Mouse (Mus musculus) heart, adult 8-10 months (tissue): ENCODE measurements around the gene Gm28047. TPM values are rescaled to one million over a fixed set of nuclear protein-coding genes. Genes with fewer than 3 reads are reported as not detected.

Source experiments
- DNase-seq: peaks from one replicate; pipeline ENCODE4 v3.0.0; 2022; ENCODE audit warnings: low spot score
- total RNA-seq, 4 experiments: library from RNA; stranded (reverse); gene quantifications; 2 replicates each; pipeline ENCODE4 v1.2.4; 2022

Gm28047 gene
- total RNA-seq, 4 experiments from 2014 or later = 1.4 TPM; not detected in 3

DNA sequence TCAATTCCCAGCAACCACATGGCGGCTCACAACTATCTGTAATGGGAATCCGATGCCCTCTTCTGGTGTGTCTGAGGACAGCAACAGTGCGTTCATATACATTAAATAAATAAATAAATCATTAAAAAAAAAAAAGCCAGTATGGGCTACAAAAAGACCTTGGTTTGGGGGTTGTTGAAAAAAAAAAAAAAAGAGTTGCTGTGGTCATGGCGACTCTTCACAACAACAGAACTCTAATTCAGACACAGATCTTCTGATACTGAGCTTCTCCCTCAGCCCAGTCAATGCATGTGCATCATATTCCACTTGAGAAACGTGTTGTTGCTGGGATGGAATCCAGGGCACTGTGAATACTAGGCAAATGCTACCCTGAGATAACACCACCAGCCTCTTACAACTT lies 72.3 kb downstream of the Gm28047 start:
- no peak for DNase-seq

DNA sequence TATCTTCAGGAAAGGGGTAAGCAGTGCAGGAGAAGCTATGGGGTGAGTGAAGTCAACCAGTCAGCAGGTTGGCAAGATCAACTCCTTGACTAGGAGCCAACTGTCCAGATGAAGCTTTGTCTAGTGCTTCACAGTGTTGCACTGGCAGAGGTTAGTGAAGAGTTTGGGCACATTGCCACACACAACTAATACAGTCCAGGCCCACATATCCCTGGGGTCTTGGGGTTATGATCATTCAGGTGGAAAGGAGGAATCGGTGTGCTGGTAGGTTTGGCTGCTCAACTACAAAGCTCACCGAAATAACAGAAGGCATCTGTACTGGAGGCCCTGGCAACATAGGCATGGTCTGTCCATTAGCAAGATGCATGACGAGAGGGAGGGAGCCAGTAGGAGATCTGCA lies 77.4 kb downstream of the Gm28047 start:
- DNase-seq = peak; percentile 51

DNA sequence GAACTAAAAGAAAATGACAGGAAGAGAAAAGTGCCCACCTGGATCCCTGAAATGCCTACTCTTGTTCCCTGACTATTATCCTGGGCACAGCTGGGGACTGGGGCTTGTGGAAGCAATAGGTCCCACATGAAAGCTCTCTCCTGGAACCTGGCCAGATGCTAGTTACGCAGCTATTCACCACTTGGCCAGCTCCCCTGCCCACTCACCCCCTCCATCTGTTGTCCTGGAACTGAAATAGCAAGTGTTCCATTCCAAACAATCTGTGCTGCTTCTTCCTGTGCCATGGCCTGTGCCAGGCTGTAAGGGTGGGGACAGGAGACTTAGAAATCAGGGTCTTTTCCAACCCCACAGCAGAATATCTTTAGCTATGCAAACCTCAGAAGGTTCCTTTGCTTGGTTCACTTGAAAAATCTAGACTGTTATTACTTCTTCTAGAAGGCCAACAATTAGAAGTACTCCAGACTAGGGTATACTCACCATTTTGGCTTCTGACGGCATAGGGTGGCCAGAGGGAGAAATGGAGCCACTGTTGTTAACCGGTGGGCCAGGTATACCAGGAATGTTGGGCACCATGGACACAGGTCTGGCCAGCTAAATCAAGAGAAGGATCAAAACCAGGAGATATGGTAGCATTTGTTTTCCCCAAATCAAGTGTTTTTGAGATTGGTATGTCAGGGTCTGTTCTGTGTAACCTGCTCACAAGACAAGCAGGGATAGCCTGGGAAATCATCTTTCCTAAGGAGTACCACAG lies 78.0 kb downstream of the Gm28047 start:
- peak; percentile 77 for DNase-seq

DNA sequence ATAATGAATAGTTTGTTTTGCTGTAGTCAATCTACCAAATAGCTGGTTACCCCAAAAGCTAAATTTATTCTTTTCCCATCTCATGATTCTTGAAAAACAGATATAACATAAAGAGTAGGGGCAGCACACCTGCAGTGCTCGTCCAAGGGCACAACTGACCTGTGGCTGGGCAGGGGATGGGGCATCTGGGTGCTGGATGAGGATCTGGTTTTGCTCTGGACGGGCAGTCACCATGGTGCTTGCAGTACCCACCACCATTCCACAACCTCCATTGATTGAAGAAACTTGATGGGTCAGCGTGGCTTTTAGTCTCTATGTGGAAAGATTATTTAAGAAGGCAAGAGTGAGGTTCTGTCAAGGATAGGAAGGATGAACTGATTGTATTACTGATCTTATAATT lies 78.6 kb downstream of the Gm28047 start:
- no peak for DNase-seq

DNA sequence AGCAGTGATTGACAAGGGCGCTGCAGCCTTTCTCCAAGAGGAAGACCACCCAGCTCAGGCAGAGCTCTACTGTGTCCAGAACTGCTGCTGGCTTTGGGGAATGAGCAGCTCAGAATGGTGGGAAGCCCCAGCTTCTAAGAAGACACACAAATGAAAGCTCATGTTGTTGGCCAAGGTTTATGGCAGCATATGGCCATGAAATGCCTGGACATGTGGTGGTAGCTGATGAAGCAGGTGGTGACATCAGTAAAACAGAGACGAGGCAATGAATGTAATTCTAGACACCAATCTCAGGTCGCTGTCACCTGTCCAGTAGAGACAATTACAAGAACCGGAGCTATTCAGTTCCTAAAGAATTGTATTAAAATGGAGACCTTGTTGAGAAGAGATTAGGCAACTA lies 80.1 kb downstream of the Gm28047 start:
- no peak for DNase-seq

DNA sequence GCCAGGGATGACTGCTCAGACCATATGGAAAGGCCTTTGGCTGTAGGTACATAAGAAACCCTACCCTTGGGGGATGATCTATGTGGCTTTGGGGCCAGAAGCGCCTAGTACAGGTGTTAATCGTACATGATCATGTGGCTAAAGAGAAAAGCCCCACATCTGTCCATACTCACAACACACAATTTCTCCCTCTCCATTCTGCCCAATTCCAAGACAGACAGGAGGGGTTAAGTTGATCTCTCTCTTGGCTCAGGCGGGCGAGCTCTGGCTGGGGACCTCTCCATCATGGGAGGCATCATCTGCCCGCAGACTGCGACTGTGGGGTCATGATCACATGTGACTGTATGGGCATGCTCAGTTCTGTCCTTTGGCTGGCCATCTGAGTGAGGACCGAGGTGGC lies 90.9 kb downstream of the Gm28047 start:
- DNase-seq = no peak

DNA sequence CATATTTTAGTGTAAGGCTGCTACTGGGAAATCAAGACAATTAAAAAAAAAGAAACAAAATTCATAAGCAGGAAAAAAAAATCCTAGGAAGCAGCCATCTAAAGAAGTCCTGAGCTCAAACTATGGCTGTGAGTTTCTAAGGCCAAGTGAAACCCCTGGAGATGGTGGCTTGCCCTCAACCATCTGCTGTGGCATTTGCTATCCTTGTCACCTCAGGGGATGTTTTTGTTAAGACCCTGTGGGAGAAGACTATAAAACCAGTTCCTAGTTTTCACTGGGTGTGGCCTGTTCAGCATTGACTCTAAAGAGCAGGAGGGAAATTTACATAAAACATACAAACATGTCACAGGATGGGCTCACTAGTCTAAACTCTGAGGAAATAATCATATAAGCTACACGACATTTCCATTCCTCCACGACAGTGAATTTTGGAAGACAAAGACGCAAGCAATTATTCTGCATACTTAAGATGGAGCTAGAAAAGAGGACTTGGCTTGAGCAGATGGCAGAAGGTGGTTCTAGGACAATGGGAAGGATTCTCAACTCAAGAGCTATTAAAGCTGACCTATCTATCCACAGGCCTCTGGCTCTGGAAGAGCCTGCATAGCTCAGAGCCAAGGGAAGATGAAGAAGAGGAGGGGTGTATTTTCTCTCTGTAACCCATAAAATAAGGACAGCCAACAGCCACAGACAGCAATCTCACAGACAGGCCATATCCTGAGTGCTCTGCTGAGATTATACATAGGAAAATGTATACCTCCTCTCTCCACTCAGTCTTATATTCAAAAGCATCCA lies 92.6 kb downstream of the Gm28047 start:
- no peak for DNase-seq

DNA sequence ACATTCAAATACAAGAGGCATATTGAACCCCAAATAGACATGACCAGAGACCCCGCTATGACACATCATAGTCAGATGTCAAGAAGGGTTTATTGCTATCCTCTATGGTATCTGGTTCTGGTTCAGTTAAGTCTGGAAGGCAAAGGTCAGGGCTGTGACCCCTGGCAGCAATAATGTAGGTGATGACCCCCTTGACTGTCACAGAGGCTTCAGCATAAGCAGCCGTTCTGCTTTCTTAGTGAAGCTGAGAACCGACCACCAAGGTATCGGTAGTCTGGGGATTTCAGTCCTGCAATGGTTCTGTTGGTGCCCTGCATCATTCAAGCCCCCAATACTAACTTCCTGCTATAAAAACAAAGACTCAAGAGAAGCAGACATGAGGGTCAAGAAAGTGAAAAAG lies 93.3 kb downstream of the Gm28047 start:
- no peak for DNase-seq

DNA sequence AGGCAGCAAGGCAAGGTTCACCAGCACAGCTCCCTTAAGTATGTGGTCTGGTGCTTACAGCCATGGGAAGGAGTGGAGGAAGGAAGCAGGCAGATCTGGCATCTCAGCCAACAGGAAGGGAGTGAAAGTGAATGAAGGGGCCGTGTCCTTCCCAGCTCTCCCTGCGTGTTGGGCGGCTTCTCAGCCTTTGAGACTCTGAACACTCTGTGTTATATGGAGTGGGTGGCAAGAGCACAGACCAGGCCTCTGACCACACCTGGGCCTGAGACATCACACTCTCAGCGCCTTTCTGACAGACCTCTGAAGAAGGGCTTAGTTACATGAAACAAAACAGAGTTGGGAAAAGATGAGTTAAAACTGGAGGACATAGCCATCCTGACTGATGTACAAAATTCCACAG lies 94.3 kb downstream of the Gm28047 start:
- no peak for DNase-seq

DNA sequence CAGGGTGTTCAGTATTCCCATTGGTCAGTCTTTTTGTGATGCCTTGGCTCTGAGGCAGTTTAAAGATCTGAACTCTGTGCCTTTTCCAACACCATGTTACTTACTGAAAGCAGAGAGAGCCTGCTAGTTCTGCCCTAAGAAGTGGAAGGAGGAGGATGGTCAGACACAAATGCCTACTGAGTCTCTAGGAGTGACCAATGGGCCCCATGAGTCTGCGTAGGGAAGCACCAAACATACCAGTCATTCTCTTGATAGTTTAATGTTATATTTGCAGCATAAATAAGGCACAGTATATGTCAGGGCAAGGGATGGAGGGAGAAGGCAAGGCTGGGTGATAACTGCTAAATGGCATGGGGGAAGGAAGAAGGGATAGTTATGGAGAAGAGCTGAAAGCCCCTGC lies 96.5 kb downstream of the Gm28047 start:
- no peak for DNase-seq

DNA sequence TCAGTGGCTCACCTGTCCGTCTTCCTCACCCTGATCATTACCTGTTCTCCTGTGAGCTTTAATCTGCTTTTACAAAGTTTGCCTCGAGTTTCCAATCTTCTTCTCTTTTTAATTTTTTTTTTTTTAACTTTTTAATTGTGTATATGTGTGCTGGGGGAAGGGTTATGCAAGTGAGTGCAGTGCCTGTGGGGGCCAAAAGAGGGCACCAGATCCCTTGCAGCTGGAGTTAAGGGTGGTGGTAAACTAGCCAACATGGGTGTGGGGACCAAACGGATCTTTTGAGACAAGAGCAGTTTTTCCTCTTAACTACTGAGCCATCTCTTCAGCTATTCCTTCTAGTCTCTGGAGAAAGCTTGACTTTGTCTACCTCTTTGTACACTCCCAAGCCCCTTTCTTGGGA lies 96.9 kb downstream of the Gm28047 start:
- DNase-seq = no peak

DNA sequence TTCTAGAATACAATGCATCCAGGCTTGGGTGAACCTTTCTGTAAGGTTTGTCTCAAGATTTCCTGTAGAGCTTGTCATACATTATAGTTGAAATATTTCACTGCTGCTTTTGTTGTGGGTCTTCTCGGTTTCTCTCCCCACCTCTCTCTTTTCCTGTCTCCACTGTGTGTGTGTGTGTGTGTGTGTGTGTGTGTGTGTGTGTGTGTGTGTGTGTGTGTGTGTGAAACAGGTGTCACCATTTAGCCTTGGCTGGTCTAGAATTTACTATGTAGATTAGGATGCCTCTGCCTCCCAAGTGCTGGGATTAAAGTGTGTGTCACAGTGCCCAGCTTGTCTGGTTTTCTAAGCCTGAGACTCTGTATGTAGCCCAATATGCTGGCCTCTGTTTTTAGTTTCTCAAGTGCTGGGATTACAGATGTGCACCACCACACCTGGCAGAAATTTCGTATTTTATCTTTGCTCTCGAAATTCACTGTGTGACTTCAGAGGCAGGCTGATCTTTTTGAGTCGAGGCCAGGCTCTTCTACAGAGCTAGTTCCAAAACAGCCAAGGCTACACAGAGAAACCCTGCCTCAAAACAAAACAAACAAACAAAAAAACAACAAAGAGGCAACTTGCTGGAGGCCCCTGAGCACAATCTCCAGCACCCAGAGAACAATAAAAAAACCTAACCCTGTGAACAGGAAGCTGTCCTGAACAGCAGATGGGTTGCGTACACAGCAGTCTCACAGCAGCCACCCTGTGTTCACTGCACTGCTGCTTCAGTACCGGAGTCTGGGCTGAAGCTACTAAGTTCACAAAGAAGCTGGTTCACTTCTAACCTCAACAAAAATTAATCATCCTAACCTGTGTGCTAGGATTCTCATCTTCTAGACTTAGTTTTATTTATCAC lies 98.5 kb downstream of the Gm28047 start:
- DNase-seq = no peak

DNA sequence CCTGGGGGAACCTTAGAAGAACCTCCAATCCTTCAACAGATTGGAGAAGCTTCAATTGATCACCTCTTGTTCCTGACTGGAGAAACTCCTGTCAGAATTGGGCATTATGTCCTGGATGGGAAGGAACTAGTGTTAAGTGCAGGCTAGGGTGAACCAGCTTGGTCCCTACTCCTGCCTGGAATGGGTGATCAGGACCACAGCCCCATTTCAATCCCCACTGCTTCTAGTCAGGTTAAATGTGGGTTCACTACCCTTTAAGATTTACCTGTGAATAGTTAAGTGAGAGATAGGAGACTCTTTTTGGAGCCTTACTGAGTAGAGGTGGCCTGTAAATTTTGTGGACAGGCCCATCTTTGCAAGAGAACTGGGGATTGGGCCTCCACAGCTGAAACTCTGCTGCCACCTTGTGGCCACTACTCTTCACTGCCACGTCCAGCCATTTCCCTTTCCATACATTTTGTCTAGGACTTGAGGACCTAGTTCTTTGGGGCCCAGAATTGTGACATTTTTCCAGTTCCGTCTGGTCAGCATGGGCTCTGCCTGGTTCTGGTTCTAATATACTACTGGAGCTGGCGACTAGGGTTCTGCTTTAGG lies 99.9 kb downstream of the Gm28047 start, which contains the start of gene Npff:
Npff (minus strand) TSS at position 51 of the 594 bp plus-strand sequence.
- peak; percentile 69 for DNase-seq

DNA sequence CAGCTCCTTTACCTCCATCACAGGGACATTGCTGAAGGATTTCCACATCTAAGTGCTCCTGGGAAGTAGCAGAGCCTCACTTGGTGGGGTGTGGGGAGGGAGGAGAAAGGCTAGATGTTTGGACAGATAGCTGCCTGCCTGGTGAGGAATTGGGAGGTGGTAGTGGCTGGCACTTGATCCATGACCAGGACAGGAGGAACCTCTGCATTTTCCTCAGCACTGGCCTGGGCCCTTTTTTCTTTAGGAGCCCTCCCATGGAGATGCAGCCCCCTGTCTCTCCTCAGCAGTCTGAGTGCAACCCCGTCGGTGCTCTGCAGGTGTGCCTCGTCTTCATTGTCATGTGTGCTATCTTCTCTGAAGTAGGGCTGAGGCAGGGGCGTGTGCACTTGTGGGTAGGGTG lies 103.4 kb downstream of the Gm28047 start:
- DNase-seq = no peak

DNA sequence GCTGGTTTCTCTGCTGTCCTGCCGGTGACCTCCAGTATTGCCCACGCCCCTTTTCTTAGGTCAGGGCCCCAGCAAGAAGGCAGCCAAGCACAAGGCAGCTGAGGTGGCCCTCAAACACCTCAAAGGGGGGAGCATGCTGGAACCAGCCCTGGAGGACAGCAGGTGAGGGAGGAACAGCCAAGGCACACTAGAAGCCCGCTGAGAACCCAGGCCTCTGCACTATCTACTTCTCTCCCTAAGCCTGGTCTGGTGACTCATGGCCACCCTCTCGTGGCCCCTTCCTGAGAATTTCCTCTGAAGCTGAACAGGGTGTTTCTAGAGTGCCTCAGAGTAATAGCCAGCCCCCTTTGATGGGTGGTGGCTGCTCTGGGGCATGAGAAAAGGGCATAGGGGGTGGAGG lies 104.5 kb downstream of the Gm28047 start:
- no peak for DNase-seq

DNA sequence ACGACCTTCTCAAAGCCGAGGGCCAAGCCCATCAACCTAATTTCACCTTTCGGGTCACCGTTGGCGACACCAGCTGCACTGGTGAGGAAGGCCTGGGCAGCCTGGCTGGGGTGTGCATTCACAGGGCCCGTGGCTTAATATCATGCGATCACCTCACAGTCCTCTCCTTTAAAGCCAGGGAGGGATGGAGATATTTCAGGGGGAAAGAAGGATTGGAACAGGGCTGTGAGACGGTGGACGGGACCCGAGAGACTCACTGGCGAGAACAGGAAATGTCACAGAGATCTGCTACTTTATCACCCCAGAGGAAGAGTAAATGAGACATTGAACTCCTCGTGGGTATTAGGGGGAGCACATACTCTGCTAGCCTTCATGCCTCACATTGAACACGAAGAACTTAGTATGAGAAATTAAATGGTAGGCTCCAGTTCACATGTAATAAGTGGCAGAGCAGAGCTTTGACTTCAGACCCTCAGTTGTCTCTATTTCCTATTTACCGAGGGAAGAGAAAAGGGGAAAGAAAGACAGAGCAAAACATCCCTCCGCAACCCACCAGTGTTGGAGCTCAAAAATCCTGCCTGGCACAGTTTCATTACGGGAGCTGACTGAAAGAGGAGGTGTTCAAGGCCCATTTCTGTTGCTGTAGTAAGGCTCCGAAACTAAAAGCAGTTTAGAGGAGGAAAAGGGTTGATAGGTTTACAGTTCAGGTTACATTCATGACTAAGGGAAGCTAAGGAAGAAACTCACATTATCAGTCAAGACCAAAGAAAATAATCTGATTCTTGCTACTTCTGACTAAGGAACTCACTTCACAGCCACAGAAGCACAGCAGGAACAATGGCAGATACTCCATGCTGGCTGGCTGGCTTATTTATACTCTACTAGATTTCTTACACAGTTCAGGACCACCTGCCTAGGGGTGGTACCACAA lies 105.4 kb downstream of the Gm28047 start:
- DNase-seq = no peak

DNA sequence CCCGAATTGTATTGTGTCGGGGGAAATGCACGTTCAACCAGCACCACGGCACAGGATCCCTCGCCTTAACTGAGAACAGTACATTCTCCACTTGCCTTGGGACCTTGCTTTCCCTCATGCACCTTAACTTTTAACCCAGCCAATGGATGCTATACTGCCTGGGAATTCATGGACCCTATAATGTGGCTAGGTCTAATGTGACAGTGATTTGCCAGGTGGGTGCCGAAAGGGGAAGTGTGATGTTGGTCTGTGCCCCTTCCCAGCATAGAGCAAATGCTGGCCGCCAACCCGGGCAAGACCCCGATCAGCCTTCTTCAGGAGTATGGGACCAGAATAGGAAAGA lies 106.0 kb downstream of the Gm28047 start:
- DNase-seq = no peak

DNA sequence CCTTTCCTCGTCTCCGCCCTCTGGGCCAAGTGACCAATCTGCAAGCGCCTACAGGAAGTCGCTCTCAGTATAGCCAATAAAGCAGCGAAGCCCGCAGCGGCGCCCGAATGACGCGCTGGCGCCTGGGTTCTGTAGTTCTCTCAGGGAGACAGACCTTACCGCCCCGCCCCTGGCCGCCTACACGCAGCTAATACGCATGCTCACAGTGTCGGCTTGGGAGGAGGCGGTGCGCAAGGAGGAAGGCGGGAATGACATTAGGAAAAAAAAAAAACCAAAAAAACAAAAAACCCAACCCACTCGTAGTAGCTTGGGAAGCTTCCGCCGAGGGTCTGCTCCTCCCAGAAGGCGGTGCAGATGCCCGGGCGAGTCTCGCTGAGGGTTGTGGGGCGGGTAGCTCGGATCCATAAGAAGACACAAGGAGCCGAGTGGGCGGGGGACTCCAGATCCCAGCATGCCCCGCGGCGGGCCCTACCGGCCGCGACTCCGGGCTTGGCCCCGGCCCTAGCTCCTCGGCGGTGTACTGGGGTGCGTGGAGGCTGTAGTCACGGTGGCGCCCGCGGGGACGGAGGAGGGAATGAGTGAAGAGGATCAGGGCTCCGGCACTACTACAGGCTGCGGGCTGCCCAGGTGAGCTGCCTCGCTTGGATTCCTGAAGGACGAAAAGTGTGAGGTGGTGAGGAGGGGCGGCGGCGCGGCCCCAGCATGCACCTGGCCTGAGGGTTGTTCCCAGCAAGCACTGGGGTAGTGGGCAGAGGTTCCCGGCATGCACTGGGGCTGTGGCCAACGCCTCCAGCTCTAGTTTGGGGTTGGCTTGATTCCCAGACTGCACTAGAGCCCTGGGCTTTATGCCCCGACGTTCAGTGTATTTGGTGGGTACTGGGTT lies 106.7 kb downstream of the Gm28047 start, which contains the start of gene Tarbp2:
Tarbp2 (plus strand) TSS at position 217 of the 883 bp plus-strand sequence.
- DNase-seq = peak; percentile 100

DNA sequence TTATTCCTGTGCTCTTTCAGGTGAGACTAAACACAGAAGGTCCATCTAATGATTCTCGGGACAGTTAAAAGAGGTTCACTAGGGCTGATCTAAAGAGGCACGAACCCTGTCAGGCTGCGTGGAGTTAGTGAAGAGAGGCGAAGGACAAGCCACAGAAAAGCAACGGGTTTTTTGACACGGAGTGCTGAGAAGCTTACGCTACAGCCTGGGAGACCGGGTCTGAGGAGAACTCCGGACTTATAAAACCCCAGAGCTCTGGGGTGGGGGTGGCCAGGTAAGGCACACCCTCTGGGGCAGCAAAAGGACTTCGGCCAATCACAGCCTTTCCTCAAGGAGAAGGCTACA lies 107.3 kb downstream of the Gm28047 start:
- no peak for DNase-seq
